Mouse (Mus musculus) heart, adult 2 months (tissue): ENCODE data around the gene Unc5b. TPM values are rescaled to one million over a fixed set of nuclear protein-coding genes. Genes with fewer than 3 reads are reported as not detected.

Experiments
- DNase-seq, 2 experiments: peaks; one replicate each; pipeline ENCODE4 v3.0.0; 2021
- H3K27ac ChIP-seq: fragments of 200-600 bp; 2 replicates; pipeline ENCODE4 v1.8.1; 2022
- H3K27me3 ChIP-seq: fragments of 200-500 bp; 2 replicates; pipeline ENCODE4 v1.6.1; 2012; ENCODE audit warnings: mild to moderate bottlenecking, low read length, inconsistent platforms, mixed read lengths; ENCODE audit not compliant: control insufficient read depth, insufficient read depth
- H3K36me3 ChIP-seq: fragments of 200-500 bp; 2 replicates; pipeline ENCODE4 v1.6.1; 2012; ENCODE audit warnings: low read length, inconsistent platforms; ENCODE audit not compliant: control insufficient read depth, insufficient read depth
- H3K4me1 ChIP-seq: fragments of 200-500 bp; 2 replicates; pipeline ENCODE4 v1.6.1; 2011; ENCODE audit warnings: low read length; ENCODE audit not compliant: control insufficient read depth, insufficient read depth
- H3K4me3 ChIP-seq: fragments of 200-600 bp; 2 replicates; pipeline ENCODE4 v1.8.1; 2022
- H3K79me2 ChIP-seq: fragments of 200-500 bp; replicated peaks from 2 replicates; pipeline ENCODE4 v1.6.1; 2012; ENCODE audit warnings: mild to moderate bottlenecking, inconsistent platforms, low read length, moderate library complexity, mixed read lengths; ENCODE audit not compliant: control insufficient read depth, insufficient read depth
- H3K9ac ChIP-seq: fragments of 200-500 bp; 2 replicates; pipeline ENCODE4 v1.6.1; 2012; ENCODE audit warnings: low read depth, mild to moderate bottlenecking, control low read depth, inconsistent platforms, low read length, mixed read lengths
- CTCF ChIP-seq: fragments of 200-600 bp; IDR thresholded peaks from 2 replicates; pipeline ENCODE4 v1.8.1; 2022; ENCODE audit warnings: antibody characterized with exemption, mild to moderate bottlenecking, moderate library complexity
- EP300 ChIP-seq: fragments of 200-500 bp; IDR thresholded peaks from 2 replicates; pipeline ENCODE4 v1.6.1; 2011; ENCODE audit warnings: low read depth, low read length, control low read depth; ENCODE audit not compliant: insufficient read depth
- POLR2A ChIP-seq: fragments of 200-500 bp; IDR thresholded peaks from 2 replicates; pipeline ENCODE4 v1.6.1; 2011; ENCODE audit warnings: mild to moderate bottlenecking, low read depth, low read length, control low read depth; ENCODE audit not compliant: insufficient read depth
- WGBS: fragments of 180-500 bp; shearing (Covaris S2); methylation state at CpG from one replicate; pipeline ENCODE4 v1.1.7; 2018; 5-methylcytosine and 5-hydroxymethylcytosine counted together
- intact Hi-C: fragments of 180-260 bp; cut with DNase I; formaldehyde crosslinking; loops from one replicate; pipeline ENCODE4 v1.15.1; 2025
- polyA plus RNA-seq: library from polyadenylated mRNA; depleted of rRNA; stranded (reverse); fragments of >200 nt; gene quantifications from 2 replicates; pipeline ENCODE4 v1.2.3, GENCODE M21; 2012
- total RNA-seq, 2 experiments: library from RNA; stranded (reverse); gene quantifications; 2 replicates each; pipeline ENCODE4 v1.2.3; 2021

The Unc5b gene
- total and polyA plus RNA-seq, 3 experiments, result 11.0 to 12.6 (median 12.2) TPM

DNA sequence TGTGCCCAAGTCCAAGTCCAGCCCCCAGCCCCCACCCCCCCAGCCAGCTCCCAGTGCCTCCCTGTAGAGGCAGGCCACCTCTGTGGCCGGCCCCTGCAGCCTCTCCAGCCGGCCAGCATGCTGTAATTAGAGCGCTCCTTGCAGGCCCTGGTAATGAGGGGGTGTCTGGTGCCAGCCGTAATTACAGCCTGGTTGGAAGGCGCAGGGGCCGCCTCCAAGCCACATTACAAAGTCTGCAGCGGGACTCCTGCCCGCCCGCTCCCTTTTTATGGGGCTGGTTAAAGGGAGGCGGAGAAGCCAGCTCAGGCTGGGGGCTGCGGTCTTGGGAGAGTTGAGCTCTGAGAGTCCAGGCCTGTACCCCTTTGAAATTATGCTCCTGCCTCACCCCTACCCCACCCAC, 37.0 kb downstream of the Unc5b start:
- H3K27me3 ChIP-seq, result no peaks in the 10 kb centered on the region
- intact Hi-C loops, result no loop called here
- no peak overlapping the region for H3K9ac ChIP-seq
- no peaks in the 10 kb centered on the region for H3K36me3 ChIP-seq
- no peak overlapping the region; the same call in 1 of the 2 replicates for H3K27ac ChIP-seq
- DNase-seq, result no peak
- 97% methylated on average over 11 of the region's 11 CpGs for WGBS
- peaks cover 19% of the 10 kb centered on the region for H3K4me1 ChIP-seq
- no peaks in the 10 kb centered on the region for H3K79me2 ChIP-seq
- no peak overlapping the region for H3K4me3 ChIP-seq
- TF ChIP-seq POLR2A (no peak), EP300 (no peak), CTCF (no peak)

DNA sequence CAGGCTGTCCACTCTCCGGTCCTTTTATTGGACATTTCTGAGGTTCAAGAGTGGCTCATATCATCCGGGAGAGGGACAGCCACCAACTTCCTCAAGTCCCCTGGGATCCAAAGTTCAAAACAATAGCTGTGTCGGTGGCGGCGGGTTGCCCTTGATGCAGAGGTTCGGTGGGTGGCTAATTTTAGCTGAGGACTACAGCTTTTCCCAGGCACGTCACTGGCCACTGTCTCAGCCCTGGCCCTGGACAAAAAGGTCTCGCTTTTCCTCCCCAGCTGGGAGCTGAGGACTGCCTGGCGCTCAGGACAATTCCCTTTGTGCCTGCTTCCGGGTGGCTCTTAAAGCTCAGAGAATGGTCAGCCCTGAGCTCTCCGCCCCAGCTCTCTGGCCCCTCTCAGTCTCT, 38.5 kb downstream of the Unc5b start:
- Histone ChIP-seq H3K36me3 (no peaks in the 10 kb centered on the region), H3K27ac (peak overlapping the region; percentile 77), H3K4me1 (peaks cover 15% of the 10 kb centered on the region), H3K4me3 (no peak overlapping the region), H3K79me2 (no peaks in the 10 kb centered on the region), H3K9ac (peak overlapping the region; percentile 9; the same call in 1 of the 2 replicates), H3K27me3 (no peaks in the 10 kb centered on the region)
- 7% methylated on average over 11 of the region's 11 CpGs for WGBS
- DNase-seq, result peak; percentile 59 to 78
- intact Hi-C loops, result no loop called here
- peak; percentile 54; the same call in 1 of the 2 replicates for TF ChIP-seq EP300
- peak; percentile 45; the same call in 1 of the 2 replicates for TF ChIP-seq POLR2A
- 0 out of 2 replicates have a peak, but pooled peaks have one; percentile 2 for TF ChIP-seq CTCF

DNA sequence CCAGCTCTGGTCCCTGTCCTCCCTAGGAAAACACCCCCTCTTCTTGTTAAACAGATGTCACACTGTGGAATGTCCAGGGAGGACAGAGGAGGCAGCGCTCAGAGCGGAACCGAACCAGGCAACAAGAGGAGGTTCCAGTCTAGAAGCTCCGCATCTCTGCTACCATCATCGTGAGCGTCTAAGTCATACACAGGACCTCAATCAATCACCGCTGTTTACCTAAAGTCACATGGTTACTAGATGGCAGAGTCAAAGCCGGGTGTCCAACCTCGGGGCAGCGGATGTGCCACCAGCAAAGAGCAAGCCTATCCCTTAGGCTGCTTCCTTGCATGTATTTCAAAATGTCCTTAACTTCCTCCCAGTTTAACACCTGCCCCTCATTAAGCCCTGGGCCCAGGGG, 39.0 kb downstream of the Unc5b start:
- intact Hi-C loops, result no loop called here
- 48% methylated on average over 10 of the region's 10 CpGs for WGBS
- Histone ChIP-seq H3K9ac (no peak overlapping the region), H3K4me1 (peaks cover 15% of the 10 kb centered on the region), H3K36me3 (no peaks in the 10 kb centered on the region), H3K4me3 (no peak overlapping the region), H3K79me2 (no peaks in the 10 kb centered on the region), H3K27ac (peak overlapping the region; percentile 77), H3K27me3 (no peaks in the 10 kb centered on the region)
- TF ChIP-seq CTCF (no peak), EP300 (no peak), POLR2A (no peak)
- DNase-seq, result no peak

DNA sequence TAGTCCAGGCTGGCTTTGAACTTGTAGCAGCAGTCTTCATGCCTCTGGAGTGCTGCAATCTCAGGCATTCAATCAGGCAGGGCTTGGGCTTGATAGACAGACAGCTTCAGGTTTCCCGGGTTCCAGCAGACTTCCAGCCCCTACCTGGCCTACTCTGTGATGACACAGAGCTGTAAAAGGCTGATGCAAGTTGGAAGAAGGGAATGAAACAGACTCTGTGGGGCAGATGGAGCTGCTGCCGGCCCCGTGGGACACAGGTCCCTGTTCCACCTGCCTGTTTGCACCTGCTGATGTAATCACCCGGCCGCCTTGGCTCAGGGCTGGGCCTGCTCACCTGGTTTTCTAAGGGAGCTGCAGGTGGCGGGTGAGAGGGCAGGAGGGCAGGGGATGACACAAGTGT, 40.5 kb downstream of the Unc5b start:
- intact Hi-C loops, result no loop called here
- peaks cover 12% of the 10 kb centered on the region for H3K4me1 ChIP-seq
- no peak overlapping the region for H3K27ac ChIP-seq
- TF ChIP-seq CTCF, result no peak
- TF ChIP-seq POLR2A, result no peak
- no peak for TF ChIP-seq EP300
- 92% methylated on average over 6 of the region's 6 CpGs for WGBS
- no peak for DNase-seq
- H3K4me3 ChIP-seq, result no peak overlapping the region
- no peak overlapping the region for H3K9ac ChIP-seq
- no peaks in the 10 kb centered on the region for H3K36me3 ChIP-seq
- H3K27me3 ChIP-seq, result no peaks in the 10 kb centered on the region
- no peaks in the 10 kb centered on the region for H3K79me2 ChIP-seq

DNA sequence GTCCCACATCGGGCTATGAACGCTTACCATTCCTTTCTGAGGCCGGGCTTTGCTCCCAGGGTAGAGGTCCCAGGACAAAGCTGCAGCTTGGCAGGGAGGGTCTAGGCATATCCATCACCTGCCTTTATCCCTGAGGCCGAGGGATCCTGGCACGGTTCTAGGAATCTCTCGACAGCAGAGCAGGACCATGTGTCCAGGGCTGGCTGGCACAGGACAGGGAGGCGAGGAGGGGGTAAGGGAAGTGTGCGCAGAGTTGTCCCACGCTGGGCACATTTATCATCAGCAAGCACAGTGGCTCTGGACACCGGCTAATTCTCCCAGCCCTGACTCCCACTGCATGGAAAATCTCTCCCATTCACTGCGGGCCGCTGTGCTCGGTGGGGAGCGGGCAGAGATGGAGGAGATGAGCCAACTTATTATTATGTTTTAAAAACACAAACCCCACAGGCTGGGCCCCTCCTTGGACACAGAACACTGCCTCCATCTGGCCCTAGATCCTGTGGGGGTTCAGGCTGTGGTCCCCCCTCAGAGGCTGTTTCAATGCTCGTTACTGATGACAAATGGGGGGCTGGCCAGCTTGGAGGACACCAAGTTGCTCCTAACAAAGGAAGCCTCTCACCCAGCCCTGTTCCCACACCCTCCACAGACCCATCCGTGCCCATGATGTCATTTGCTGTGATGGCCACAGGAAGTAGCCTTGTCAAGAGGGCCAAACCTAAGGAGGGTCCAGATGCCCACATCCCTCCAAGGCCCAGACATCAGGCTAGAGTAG, 43.9 kb downstream of the Unc5b start:
- H3K4me1 ChIP-seq, result peaks cover 5% of the 10 kb centered on the region
- TF ChIP-seq CTCF, result no peak
- TF ChIP-seq EP300, result no peak
- TF ChIP-seq POLR2A, result no peak
- DNase-seq, result no peak
- H3K27me3 ChIP-seq, result no peaks in the 10 kb centered on the region
- no peak overlapping the region for H3K27ac ChIP-seq
- no peaks in the 10 kb centered on the region for H3K36me3 ChIP-seq
- H3K79me2 ChIP-seq, result no peaks in the 10 kb centered on the region; the same call in 1 of the 2 replicates
- intact Hi-C loops, result no loop called here
- H3K4me3 ChIP-seq, result no peak overlapping the region
- WGBS, result 80% methylated on average over 16 of the region's 16 CpGs
- no peak overlapping the region for H3K9ac ChIP-seq

DNA sequence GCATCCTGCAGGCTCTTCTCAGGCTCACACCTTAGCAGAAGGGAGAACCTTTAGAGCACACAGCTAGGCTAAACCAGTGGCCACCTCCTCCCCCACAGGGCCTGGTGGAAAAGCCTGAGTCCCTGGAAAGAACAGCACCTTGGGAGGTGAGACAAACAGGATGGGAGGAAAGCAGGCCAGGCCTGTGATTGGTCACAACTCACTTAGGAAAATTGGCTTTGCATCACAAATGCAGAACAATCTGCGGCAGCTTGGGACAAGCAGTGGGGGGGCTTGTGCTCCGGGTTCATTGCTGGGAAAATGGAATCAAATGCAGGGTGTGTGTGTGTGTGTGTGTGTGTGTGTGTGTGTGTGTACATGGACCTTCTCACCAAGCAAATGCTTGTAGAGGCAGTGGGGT, 47.8 kb downstream of the Unc5b start:
- TF ChIP-seq EP300, result no peak
- no peak for TF ChIP-seq POLR2A
- no peak for TF ChIP-seq CTCF
- no peak overlapping the region for H3K9ac ChIP-seq
- no peak overlapping the region for H3K27ac ChIP-seq
- no peak for DNase-seq
- H3K79me2 ChIP-seq, result no peaks in the 10 kb centered on the region; the same call in 1 of the 2 replicates
- no peaks in the 10 kb centered on the region for H3K36me3 ChIP-seq
- intact Hi-C loops, result no loop called here
- 46% methylated on average over 2 of the region's 2 CpGs for WGBS
- no peaks in the 10 kb centered on the region for H3K4me1 ChIP-seq
- no peaks in the 10 kb centered on the region for H3K27me3 ChIP-seq
- H3K4me3 ChIP-seq, result no peak overlapping the region
